Mouse (Mus musculus) MEL (cell line): ENCODE data around the gene Mrps23. TPM values are rescaled to one million over a fixed set of nuclear protein-coding genes. Genes with fewer than 3 reads are reported as not detected.

Experiments used
- DNase-seq: peaks from one replicate; pipeline ENCODE4 v3.0.0; 2011; ENCODE audit warnings: low read depth, low spot score
- H3K27ac ChIP-seq: 2 replicates; pipeline ENCODE4 v1.5.1; 2012; ENCODE audit warnings: low read depth, mild to moderate bottlenecking, control low read depth, low read length, moderate library complexity; ENCODE audit not compliant: control insufficient read depth
- H3K27me3 ChIP-seq, 2 experiments: fragments of 150-350 bp in 1 of 2; sonication (generic) in 1 of 2; 2 replicates each; pipeline ENCODE4 v1.6.1; 2012; ENCODE audit warnings: low read length in 2 of 2, mild to moderate bottlenecking in 2 of 2, improper control_type of control experiment in 1 of 2, moderate library complexity in 1 of 2; ENCODE audit not compliant: insufficient read depth in 2 of 2, control insufficient read depth in 1 of 2
- H3K36me3 ChIP-seq, 2 experiments: 2 replicates each; pipeline ENCODE4 v1.6.1; 2012 to 2014; ENCODE audit warnings: low read length in 2 of 2, improper control_type of control experiment in 1 of 2, inconsistent platforms in 1 of 2, mild to moderate bottlenecking in 1 of 2; ENCODE audit not compliant: insufficient read depth in 2 of 2, control insufficient read depth in 1 of 2
- H3K4me1 ChIP-seq, 2 experiments: fragments of 150-350 bp in 1 of 2; sonication (generic) in 1 of 2; 2 replicates each; pipeline ENCODE4 v1.6.1; 2012; ENCODE audit warnings: low read length in 2 of 2, improper control_type of control experiment in 1 of 2, mild to moderate bottlenecking in 1 of 2; ENCODE audit not compliant: insufficient read depth in 2 of 2, control insufficient read depth in 1 of 2
- H3K4me3 ChIP-seq, 2 experiments: fragments of 150-350 bp in 1 of 2; sonication (generic) in 1 of 2; 2 replicates each; pipeline ENCODE4 v1.5.1; 2012; ENCODE audit warnings: low read depth in 2 of 2, low read length in 2 of 2, mild to moderate bottlenecking in 2 of 2, moderate library complexity in 2 of 2, control low read depth in 1 of 2, improper control_type of control experiment in 1 of 2; ENCODE audit not compliant: control insufficient read depth in 1 of 2, insufficient read depth in 1 of 2
- H3K79me2 ChIP-seq: 2 replicates; pipeline ENCODE4 v1.6.1; 2012; ENCODE audit warnings: mild to moderate bottlenecking, low read length, moderate library complexity; ENCODE audit not compliant: control insufficient read depth, poor library complexity, insufficient read depth
- H3K9ac ChIP-seq: 2 replicates; pipeline ENCODE4 v1.6.1; 2012; ENCODE audit warnings: low read depth, mild to moderate bottlenecking, control low read depth, low read length, moderate library complexity; ENCODE audit not compliant: control insufficient read depth, poor library complexity, severe bottlenecking
- H3K9me3 ChIP-seq: fragments of 150-350 bp; sonication (generic); replicated peaks from 2 replicates; pipeline ENCODE4 v1.6.1; 2012; ENCODE audit warnings: mild to moderate bottlenecking, low read length, improper control_type of control experiment, moderate library complexity; ENCODE audit not compliant: insufficient read depth
- BHLHE40 ChIP-seq: IDR thresholded peaks from 2 replicates; pipeline ENCODE4 v1.6.1; 2012; ENCODE audit warnings: low read depth, mild to moderate bottlenecking, inconsistent platforms, low read length, improper control_type of control experiment, borderline replicate concordance
- CHD1 ChIP-seq: IDR thresholded peaks from 2 replicates; pipeline ENCODE4 v1.6.1; 2012; ENCODE audit warnings: low read depth, mild to moderate bottlenecking, inconsistent platforms, low read length, improper control_type of control experiment
- CHD2 ChIP-seq: IDR thresholded peaks from 2 replicates; pipeline ENCODE4 v1.6.1; 2011; ENCODE audit warnings: low read length, improper control_type of control experiment
- E2F4 ChIP-seq: IDR thresholded peaks from 2 replicates; pipeline ENCODE4 v1.6.1; 2011; ENCODE audit warnings: low read depth, low read length, improper control_type of control experiment, borderline replicate concordance
- ELF1 ChIP-seq: IDR thresholded peaks from 2 replicates; pipeline ENCODE4 v1.6.1; 2014; ENCODE audit warnings: low read depth, mild to moderate bottlenecking, inconsistent platforms, low read length, improper control_type of control experiment, moderate library complexity
- EP300 ChIP-seq, 2 experiments: IDR thresholded peaks; 2 replicates each; pipeline ENCODE4 v1.6.1; 2011; ENCODE audit warnings: improper control_type of control experiment in 2 of 2, low read length in 2 of 2, low read depth in 1 of 2, mild to moderate bottlenecking in 1 of 2
- ETS1 ChIP-seq: IDR thresholded peaks from 2 replicates; pipeline ENCODE4 v1.6.1; 2012; ENCODE audit warnings: low read depth, mild to moderate bottlenecking, inconsistent platforms, low read length, improper control_type of control experiment, moderate library complexity
- GABPA ChIP-seq: IDR thresholded peaks from 2 replicates; pipeline ENCODE4 v1.6.1; 2012; ENCODE audit warnings: low read depth, mild to moderate bottlenecking, inconsistent platforms, low read length, improper control_type of control experiment, moderate library complexity
- GATA1 ChIP-seq: IDR thresholded peaks from 2 replicates; pipeline ENCODE4 v1.6.1; 2011; ENCODE audit warnings: low read depth, low read length, improper control_type of control experiment
- HCFC1 ChIP-seq: IDR thresholded peaks from 2 replicates; pipeline ENCODE4 v1.6.1; 2012; ENCODE audit warnings: low read depth, mild to moderate bottlenecking, inconsistent platforms, low read length, improper control_type of control experiment, moderate library complexity
- KAT2A ChIP-seq: conservative IDR thresholded peaks from 2 replicates; pipeline ENCODE4 v1.6.1; 2012; ENCODE audit warnings: low read depth, low read length, improper control_type of control experiment, inconsistent platforms
- MXI1 ChIP-seq: IDR thresholded peaks from 2 replicates; pipeline ENCODE4 v1.6.1; 2011; ENCODE audit warnings: mild to moderate bottlenecking, low read depth, low read length, improper control_type of control experiment
- MYB ChIP-seq: IDR thresholded peaks from 2 replicates; pipeline ENCODE4 v1.6.1; 2011; ENCODE audit warnings: mild to moderate bottlenecking, low read depth, low read length, improper control_type of control experiment
- NELFE ChIP-seq: IDR thresholded peaks from 2 replicates; pipeline ENCODE4 v1.6.1; 2011; ENCODE audit warnings: low read depth, low read length, improper control_type of control experiment
- NRF1 ChIP-seq: IDR thresholded peaks from 2 replicates; pipeline ENCODE4 v1.6.1; 2014; ENCODE audit warnings: low read depth, mild to moderate bottlenecking, inconsistent platforms, low read length, improper control_type of control experiment, moderate library complexity; ENCODE audit not compliant: poor library complexity, insufficient read depth, severe bottlenecking
- POLR2A ChIP-seq, 2 experiments: IDR thresholded peaks; 2 replicates each; pipeline ENCODE4 v1.6.1; 2011 to 2012; ENCODE audit warnings: low read length in 2 of 2, mild to moderate bottlenecking in 2 of 2, control low read depth in 1 of 2, improper control_type of control experiment in 1 of 2, low read depth in 1 of 2, moderate library complexity in 1 of 2; ENCODE audit not compliant: control insufficient read depth in 1 of 2, insufficient read depth in 1 of 2, poor library complexity in 1 of 2
- POLR2AphosphoS2 ChIP-seq: IDR thresholded peaks from 2 replicates; pipeline ENCODE4 v1.6.1; 2011; ENCODE audit warnings: low read length, improper control_type of control experiment
- POLR2AphosphoS5 ChIP-seq: IDR thresholded peaks from 2 replicates; pipeline ENCODE4 v1.6.1; 2012; ENCODE audit warnings: low read depth, borderline replicate concordance, mild to moderate bottlenecking, inconsistent platforms, low read length, moderate library complexity, mixed read lengths
- RAD21 ChIP-seq: IDR thresholded peaks from 2 replicates; pipeline ENCODE4 v1.6.1; 2011; ENCODE audit warnings: mild to moderate bottlenecking, low read depth, low read length, improper control_type of control experiment
- SMC3 ChIP-seq: IDR thresholded peaks from 2 replicates; pipeline ENCODE4 v1.6.1; 2011; ENCODE audit warnings: low read depth, low read length, improper control_type of control experiment
- TAL1 ChIP-seq: IDR thresholded peaks from 2 replicates; pipeline ENCODE4 v1.6.1; 2012; ENCODE audit warnings: mild to moderate bottlenecking, inconsistent platforms, low read length, moderate library complexity, mixed read lengths
- TBP ChIP-seq: IDR thresholded peaks from 2 replicates; pipeline ENCODE4 v1.8.0; 2011; ENCODE audit warnings: low read depth, low read length, improper control_type of control experiment
- TCF12 ChIP-seq: IDR thresholded peaks from 2 replicates; pipeline ENCODE4 v1.6.1; 2014; ENCODE audit warnings: low read depth, mild to moderate bottlenecking, inconsistent platforms, low read length, improper control_type of control experiment, moderate library complexity
- USF1 ChIP-seq: IDR thresholded peaks from 2 replicates; pipeline ENCODE4 v1.6.1; 2014; ENCODE audit warnings: low read depth, mild to moderate bottlenecking, inconsistent platforms, low read length, improper control_type of control experiment, moderate library complexity
- USF2 ChIP-seq, 2 experiments: IDR thresholded peaks; 2 replicates each; pipeline ENCODE4 v1.6.1; 2011 to 2012; ENCODE audit warnings: improper control_type of control experiment in 2 of 2, low read length in 2 of 2, borderline replicate concordance in 1 of 2, inconsistent platforms in 1 of 2, low read depth in 1 of 2, mild to moderate bottlenecking in 1 of 2; ENCODE audit not compliant: insufficient read depth in 1 of 2
- ZC3H11A ChIP-seq: IDR thresholded peaks from 2 replicates; pipeline ENCODE4 v1.6.1; 2012; ENCODE audit warnings: low read depth, mild to moderate bottlenecking, inconsistent platforms, low read length, improper control_type of control experiment
- ZKSCAN1 ChIP-seq: IDR thresholded peaks from 2 replicates; pipeline ENCODE4 v1.6.1; 2012; ENCODE audit warnings: low read depth, mild to moderate bottlenecking, inconsistent platforms, low read length, improper control_type of control experiment, moderate library complexity
- ZMIZ1 ChIP-seq: IDR thresholded peaks from 2 replicates; pipeline ENCODE4 v1.6.1; 2012; ENCODE audit warnings: low read depth, mild to moderate bottlenecking, inconsistent platforms, low read length, improper control_type of control experiment, moderate library complexity
- ZNF384 ChIP-seq: IDR thresholded peaks from 2 replicates; pipeline ENCODE4 v1.6.1; 2012; ENCODE audit warnings: low read depth, mild to moderate bottlenecking, inconsistent platforms, low read length, improper control_type of control experiment
- polyA plus RNA-seq, 2 experiments: library from polyadenylated mRNA; stranded (reverse) in 1 of 2; unstranded in 1 of 2; fragments of >175 nt in 1 of 2; fragments of >200 nt in 1 of 2; gene quantifications; 2 replicates each; pipeline versions ENCODE4 v1.2.1 to v1.2.4; 2012; ENCODE audit warnings: low replicate concordance in 2 of 2, low read depth in 1 of 2; ENCODE audit not compliant: insufficient read length in 2 of 2, insufficient read depth in 1 of 2, missing spikeins in 1 of 2
- total RNA-seq: library from RNA; depleted of rRNA; stranded (reverse); fragments of 300-350 nt; gene quantifications from 2 replicates; pipeline ENCODE4 v1.2.3, GENCODE M21; 2012

Mrps23 gene
- total and polyA plus RNA-seq, 3 experiments, result 190 to 381 TPM; not detected in 1

- Histone ChIP-seq H3K4me3 (no peak overlapping the region), H3K36me3 (peaks cover 0 to 14% of the 10 kb centered on the region in 2 experiments; a peak in 2 of 4 replicates), H3K4me1 (peaks cover 11 to 20% of the 10 kb centered on the region in 2 experiments), H3K9ac (no peak overlapping the region), H3K9me3 (no peaks in the 10 kb centered on the region), H3K27ac (no peak overlapping the region), H3K79me2 (no peaks in the 10 kb centered on the region; the same call in 1 of the 2 replicates), H3K27me3 (no peaks in the 10 kb centered on the region)
- no peak for DNase-seq
- TF ChIP-seq USF2 (IDR thresholded peaks at IDR 0.05; ENCODE audit: borderline replicate concordance in 1 of 2, insufficient read depth in 1 of 2, low read depth in 1 of 2, low read length in 2 of 2) (no peak), E2F4 (no peak), TAL1 (no peak), POLR2AphosphoS5 (no peak), POLR2A (IDR thresholded peaks at IDR 0.05; ENCODE audit: control insufficient read depth in 1 of 2, insufficient read depth in 1 of 2, low read depth in 1 of 2, low read length in 2 of 2, poor library complexity in 1 of 2) (no peak), GATA1 (no peak), EP300 (IDR thresholded peaks at IDR 0.05; ENCODE audit: low read depth in 1 of 2, low read length in 2 of 2) (no peak), ZNF384 (no peak), ZMIZ1 (no peak), TBP (no peak), MXI1 (no peak), ELF1 (no peak), KAT2A (no peak), RAD21 (no peak), CHD1 (no peak)
- TF ChIP-seq, all 39 proteins: peak for 0
Observed at GRCm38 (mm10) chr11:88188635-88189034, 15.6 kb upstream of the Mrps23 start.

GRCm38 (mm10) chr11:88192595-88192994 is 11.6 kb upstream of the Mrps23 start:
- H3K4me3 ChIP-seq, result no peak overlapping the region
- no peak overlapping the region for H3K9ac ChIP-seq
- peaks cover 0 to 2% of the 10 kb centered on the region in 2 experiments; a peak in 1 of 4 replicates for H3K36me3 ChIP-seq
- no peaks in the 10 kb centered on the region for H3K79me2 ChIP-seq
- no peaks in the 10 kb centered on the region for H3K9me3 ChIP-seq
- H3K4me1 ChIP-seq, result peaks cover 3 to 4% of the 10 kb centered on the region in 2 experiments; a peak in 2 of 4 replicates
- peak; percentile 49 for DNase-seq
- no peaks in the 10 kb centered on the region for H3K27me3 ChIP-seq
- no peak overlapping the region for H3K27ac ChIP-seq
- TF ChIP-seq ZKSCAN1 (no peak), ZC3H11A (no peak), POLR2AphosphoS2 (no peak), TCF12 (no peak), CHD2 (no peak), SMC3 (no peak), ZMIZ1 (no peak), EP300 (IDR thresholded peaks at IDR 0.05; ENCODE audit: low read depth in 1 of 2, low read length in 2 of 2) (no peak), ZNF384 (no peak), USF1 (no peak), NRF1 (no peak), MYB (no peak), USF2 (IDR thresholded peaks at IDR 0.05; ENCODE audit: borderline replicate concordance in 1 of 2, insufficient read depth in 1 of 2, low read depth in 1 of 2, low read length in 2 of 2) (no peak), GABPA (no peak), HCFC1 (no peak), NELFE (no peak), RAD21 (no peak), ETS1 (no peak), BHLHE40 (no peak), GATA1 (no peak)
